Mouse (Mus musculus) neural tube, embryonic 13.5 days (tissue): Measurements from ENCODE around the gene Cwc25. TPM values are rescaled to one million over a fixed set of nuclear protein-coding genes. Genes with fewer than 3 reads are reported as not detected.
A peak's percentile ranks its signal among the peaks of the same experiment; 100 is the strongest.

Experiments
- ATAC-seq: fragments of 200-750 bp; cut with Nextera tagmentation; 2 replicates; pipeline ENCODE4 v1.8.0; 2017; ENCODE audit warnings: low read depth, mild to moderate bottlenecking, moderate TSS enrichment, moderate library complexity
- H3K27ac ChIP-seq: fragments of 300-500 bp; sonication (generic); replicated peaks from 2 replicates; pipeline ENCODE4 v1.5.1; 2015; ENCODE audit warnings: moderate library complexity, mild to moderate bottlenecking, inconsistent platforms
- H3K27me3 ChIP-seq: fragments of 300-500 bp; sonication (generic); 2 replicates; pipeline ENCODE4 v1.6.1; 2015; ENCODE audit warnings: mild to moderate bottlenecking, inconsistent platforms
- H3K36me3 ChIP-seq: fragments of 300-500 bp; sonication (generic); 2 replicates; pipeline ENCODE4 v1.6.1; 2015; ENCODE audit warnings: mild to moderate bottlenecking, inconsistent platforms
- H3K4me1 ChIP-seq: fragments of 300-500 bp; sonication (generic); replicated peaks from 2 replicates; pipeline ENCODE4 v1.6.1; 2015; ENCODE audit warnings: inconsistent platforms
- H3K4me2 ChIP-seq: fragments of 300-500 bp; sonication (generic); 2 replicates; pipeline ENCODE4 v1.6.1; 2015; ENCODE audit warnings: inconsistent platforms, mild to moderate bottlenecking, moderate library complexity
- H3K4me3 ChIP-seq: fragments of 300-500 bp; sonication (generic); 2 replicates; pipeline ENCODE4 v1.5.1; 2015; ENCODE audit warnings: mild to moderate bottlenecking, inconsistent platforms
- H3K9ac ChIP-seq: fragments of 300-500 bp; sonication (generic); 2 replicates; pipeline ENCODE4 v1.6.1; 2015; ENCODE audit warnings: moderate library complexity, mild to moderate bottlenecking, inconsistent platforms
- H3K9me3 ChIP-seq: fragments of 300-500 bp; sonication (generic); 2 replicates; pipeline ENCODE4 v1.6.1; 2016; ENCODE audit warnings: inconsistent platforms
- WGBS: fragments of 180-500 bp; shearing (Covaris S2); methylation state at CpG from one replicate; pipeline ENCODE4 v1.1.7; 2015; 5-methylcytosine and 5-hydroxymethylcytosine counted together
- polyA plus RNA-seq: library from polyadenylated mRNA; unstranded; fragments of >200 nt; fragmentation: Nextera tagmentation; extraction: Ambion mirVana; gene quantifications from 2 replicates; pipeline ENCODE4 v1.2.1, GENCODE M21; 2015

Gene Cwc25
- polyA plus RNA-seq, 1 experiment from 2014 or later = 18.8 TPM

DNA sequence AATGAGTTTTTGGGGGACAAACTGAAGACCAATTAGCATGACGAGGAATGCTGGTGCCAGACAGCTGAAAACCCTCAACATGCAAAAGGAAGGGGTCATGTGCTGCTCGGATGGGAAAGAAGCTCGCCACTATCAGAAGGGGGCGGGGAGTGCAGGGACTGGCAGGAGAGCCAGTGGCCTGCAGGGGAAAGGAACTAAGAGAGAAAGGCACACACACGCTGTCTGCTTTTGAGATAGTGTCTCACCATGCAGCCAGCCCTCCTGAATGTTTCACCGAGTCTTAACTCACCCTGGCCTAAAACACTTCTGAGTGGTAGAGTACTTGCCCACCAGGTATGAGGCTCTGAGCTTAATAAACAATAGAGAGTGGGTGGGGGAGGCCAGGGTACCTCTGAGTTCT is 7.4 kb downstream of the Cwc25 start:
- 85% methylated on average over 6 of the region's 6 CpGs for WGBS
- Histone ChIP-seq H3K4me1 (no peaks in the 10 kb centered on the region), H3K9me3 (no peaks in the 10 kb centered on the region), H3K4me3 (no peak overlapping the region), H3K27ac (no peak overlapping the region), H3K36me3 (peaks cover 90% of the 10 kb centered on the region), H3K4me2 (no peak overlapping the region), H3K9ac (no peak overlapping the region), H3K27me3 (no peaks in the 10 kb centered on the region)
- ATAC-seq = no peak

DNA sequence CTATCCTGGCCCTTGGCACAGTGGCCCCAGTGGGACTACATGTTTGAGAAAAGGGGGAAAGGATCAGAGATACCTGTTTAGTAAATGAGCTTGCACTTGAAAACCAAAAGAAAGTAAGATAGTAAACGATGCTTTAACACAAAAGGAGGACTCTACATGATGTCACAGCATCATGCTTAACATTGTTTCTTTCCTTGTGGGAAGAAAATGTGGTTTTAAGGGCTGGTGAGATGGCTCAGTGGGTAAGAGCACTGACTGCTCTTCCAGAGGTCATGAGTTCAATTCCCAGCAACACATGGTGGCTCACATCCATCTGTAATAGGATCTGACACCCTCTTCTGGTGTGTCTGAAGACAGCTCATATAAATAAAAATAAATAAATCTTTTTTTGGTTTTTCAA is 8.2 kb downstream of the Cwc25 start:
- Histone ChIP-seq H3K27ac (no peak overlapping the region), H3K4me1 (no peaks in the 10 kb centered on the region), H3K27me3 (no peaks in the 10 kb centered on the region), H3K9ac (no peak overlapping the region), H3K4me2 (no peak overlapping the region), H3K9me3 (no peaks in the 10 kb centered on the region), H3K4me3 (no peak overlapping the region), H3K36me3 (peaks cover 96% of the 10 kb centered on the region)
- no peak for ATAC-seq
- 94% methylated on average over 1 of the region's 1 CpGs for WGBS

DNA sequence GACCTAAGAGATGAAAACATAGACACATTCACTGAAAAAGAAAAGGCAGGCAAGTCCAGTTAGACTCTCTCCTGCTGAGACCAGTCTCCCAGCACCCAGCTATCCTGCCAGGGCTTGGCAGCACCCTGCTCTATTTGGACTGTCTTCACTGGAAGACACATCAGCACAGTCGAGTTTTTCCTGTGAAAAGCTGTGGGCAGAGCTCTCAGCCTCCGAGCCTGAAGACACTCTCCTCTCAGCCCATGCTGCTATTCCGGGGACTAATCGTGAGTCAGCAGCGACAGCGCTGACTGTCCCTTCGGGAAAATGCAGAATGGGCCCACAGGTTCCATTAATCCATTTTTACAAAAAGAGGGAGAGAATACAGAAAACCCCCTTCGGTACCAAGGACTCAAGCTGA is 13.1 kb downstream of the Cwc25 start:
- no peak overlapping the region for H3K4me2 ChIP-seq
- 95% methylated on average over 8 of the region's 8 CpGs for WGBS
- H3K36me3 ChIP-seq = peaks cover 93% of the 10 kb centered on the region

DNA sequence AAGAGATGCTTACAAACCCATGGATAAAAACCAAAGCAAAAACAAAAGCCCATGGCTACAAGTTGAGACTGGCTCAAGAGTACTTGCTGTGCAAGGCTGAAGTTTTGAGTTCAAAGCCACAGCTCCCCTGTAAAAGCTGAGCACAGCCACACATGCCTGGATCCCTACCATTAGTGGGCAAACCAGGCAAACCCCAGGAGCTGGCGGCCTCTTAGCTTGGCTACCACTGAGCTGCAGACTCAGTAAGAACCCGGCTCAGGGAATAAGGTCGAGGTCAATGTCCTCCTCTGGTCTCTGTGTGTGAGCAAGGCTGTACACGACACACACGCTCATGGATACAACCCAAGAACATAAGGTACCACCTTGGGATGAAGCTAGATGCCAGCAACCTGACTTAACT is 17.9 kb downstream of the Cwc25 start:
- H3K4me3 ChIP-seq = no peak overlapping the region

More for the DNA sequence above, 13.1 kb downstream of the Cwc25 start:
- no peak overlapping the region for H3K27ac ChIP-seq
- no peak overlapping the region for H3K4me3 ChIP-seq
- no peaks in the 10 kb centered on the region for H3K27me3 ChIP-seq
- H3K9me3 ChIP-seq = no peaks in the 10 kb centered on the region
- H3K4me1 ChIP-seq = no peaks in the 10 kb centered on the region
- ATAC-seq = no peak
- no peak overlapping the region for H3K9ac ChIP-seq

DNA sequence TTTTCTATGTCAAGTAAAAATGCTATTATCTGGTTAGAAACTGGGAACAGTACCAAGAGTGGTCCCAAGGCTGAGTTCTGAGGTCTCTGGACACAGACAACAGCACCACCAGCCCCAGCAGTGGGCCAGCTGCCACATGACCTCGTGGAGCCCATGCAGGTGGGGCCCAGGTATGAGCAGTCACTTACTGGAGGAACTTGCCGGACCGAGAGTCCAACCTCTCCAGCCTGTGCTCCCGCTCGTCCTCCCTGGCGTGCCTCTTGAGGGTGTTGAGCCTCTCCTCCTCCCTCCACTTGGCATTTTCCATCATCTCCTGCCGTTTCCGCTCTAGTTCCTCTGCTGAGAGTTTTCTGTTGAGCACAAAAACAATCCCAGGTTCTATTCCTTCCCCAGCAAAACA is 18.6 kb downstream of the Cwc25 start:
- no peaks in the 10 kb centered on the region for H3K27me3 ChIP-seq

More for the DNA sequence above, 17.9 kb downstream of the Cwc25 start:
- Histone ChIP-seq H3K27me3 (no peaks in the 10 kb centered on the region), H3K9me3 (no peaks in the 10 kb centered on the region), H3K27ac (no peak overlapping the region), H3K4me1 (peaks cover 5% of the 10 kb centered on the region), H3K36me3 (peaks cover 73% of the 10 kb centered on the region), H3K4me2 (no peak overlapping the region), H3K9ac (no peak overlapping the region)
- ATAC-seq = no peak
- WGBS = 90% methylated on average over 5 of the region's 5 CpGs

DNA sequence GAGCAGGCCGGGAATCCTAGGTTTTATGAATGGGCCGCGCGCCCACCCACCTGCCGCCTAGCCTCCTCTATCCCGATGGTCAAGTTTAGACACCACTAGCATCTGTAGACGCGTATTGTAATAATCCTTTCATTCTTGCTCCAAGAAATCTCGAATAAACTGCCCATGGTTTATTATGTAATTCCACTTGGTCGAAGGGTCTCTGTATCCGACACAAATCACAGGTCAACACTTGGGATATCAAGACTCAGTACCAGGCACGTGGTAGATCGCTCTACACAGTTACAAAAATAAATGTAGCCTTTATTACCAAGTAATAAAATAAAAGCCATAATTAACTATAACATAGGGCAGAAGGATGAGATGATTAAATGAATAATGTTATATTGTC is 21.0 kb downstream of the Cwc25 start:
- Histone ChIP-seq H3K27me3 (no peaks in the 10 kb centered on the region), H3K27ac (no peak overlapping the region), H3K4me2 (peak overlapping the region; percentile 53), H3K36me3 (peaks cover 43% of the 10 kb centered on the region), H3K9ac (no peak overlapping the region), H3K4me3 (peak overlapping the region; percentile 80), H3K9me3 (no peaks in the 10 kb centered on the region), H3K4me1 (peaks cover 28% of the 10 kb centered on the region)
- ATAC-seq = peak; percentile 13
- WGBS = 11% methylated on average over 13 of the region's 13 CpGs

More for the DNA sequence above, 18.6 kb downstream of the Cwc25 start:
- no peak overlapping the region for H3K27ac ChIP-seq
- H3K4me1 ChIP-seq = peaks cover 12% of the 10 kb centered on the region
- H3K9ac ChIP-seq = no peak overlapping the region
- WGBS = 89% methylated on average over 8 of the region's 8 CpGs
- no peaks in the 10 kb centered on the region for H3K9me3 ChIP-seq
- no peak for ATAC-seq
- no peak overlapping the region for H3K4me2 ChIP-seq
- H3K4me3 ChIP-seq = no peak overlapping the region
- peaks cover 65% of the 10 kb centered on the region for H3K36me3 ChIP-seq

DNA sequence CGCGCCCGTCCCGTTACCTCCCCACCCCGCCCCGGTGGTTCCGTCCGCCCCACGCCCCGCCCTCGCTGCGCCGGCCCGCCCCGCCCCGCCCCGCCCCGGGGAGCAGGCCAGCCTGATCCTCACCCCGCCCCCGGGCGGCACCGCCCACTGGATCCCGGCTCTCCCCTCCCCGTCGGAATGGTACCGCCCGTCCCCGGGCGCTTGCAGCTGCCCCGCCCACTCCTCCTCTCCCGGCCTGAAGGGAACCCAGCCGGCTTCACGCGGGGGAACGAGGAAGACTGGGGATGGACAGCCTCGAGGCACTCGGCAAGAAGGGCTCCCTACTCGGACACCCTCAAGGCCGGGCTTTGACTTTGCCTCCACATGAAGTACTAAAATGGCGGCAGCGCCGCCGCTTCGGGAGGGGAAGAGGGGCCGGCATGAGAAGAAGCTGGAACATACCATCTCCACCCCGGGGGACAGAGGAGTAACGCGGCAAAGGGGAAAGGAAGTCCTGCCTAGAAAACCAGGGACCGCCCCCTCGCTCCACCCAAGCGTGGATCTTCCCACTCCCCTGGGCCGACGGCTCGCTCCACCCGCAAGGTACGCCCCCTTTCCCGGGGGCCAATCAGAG is 21.5 kb downstream of the Cwc25 start:
- peaks cover 38% of the 10 kb centered on the region for H3K36me3 ChIP-seq
- peak overlapping the region; percentile 80 for H3K4me3 ChIP-seq
- 2% methylated on average over 34 of the region's 57 CpGs for WGBS

DNA sequence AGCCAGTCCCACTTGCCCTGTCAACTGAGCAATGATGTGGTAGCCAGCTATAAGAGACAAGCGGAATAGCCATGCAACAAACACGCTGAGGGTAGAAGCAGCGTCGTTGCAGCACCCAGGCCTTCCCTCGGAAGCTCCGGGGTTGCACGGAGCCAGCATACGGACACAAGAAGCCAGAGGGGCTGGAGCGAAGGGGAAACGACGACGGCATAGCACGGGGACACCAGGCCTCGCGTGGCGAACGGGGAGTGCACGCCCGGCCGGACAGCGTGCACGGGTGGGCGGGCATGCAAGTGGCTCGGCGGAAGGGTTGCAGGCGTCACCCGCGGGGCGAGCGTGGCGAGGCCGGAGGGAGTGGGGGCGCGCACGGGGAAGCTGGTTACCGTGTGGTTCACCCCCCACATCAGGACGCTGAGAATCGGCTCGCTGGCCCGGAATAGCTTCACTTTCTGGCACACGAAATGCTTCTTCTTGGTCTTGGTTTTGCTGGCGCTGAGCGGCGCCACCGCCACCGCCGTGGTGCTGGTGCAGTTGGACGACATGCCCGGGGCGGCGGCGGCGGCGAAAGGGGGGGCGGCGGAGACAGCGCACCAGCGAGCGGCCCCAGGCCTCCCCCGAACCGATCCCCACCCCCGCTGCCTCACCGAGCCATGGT is 22.2 kb downstream of the Cwc25 start, which contains the start of gene Pip4k2b:
Gene Pip4k2b (minus strand): TSS at position 642 of the 655 bp plus-strand sequence.
- peak within 1 kb of the TSS; percentile 89 for H3K4me2 ChIP-seq
- no peaks in the 10 kb centered on the region for H3K27me3 ChIP-seq
- WGBS = under 1% methylated on average over 63 of the region's 63 CpGs
- no peaks in the 10 kb centered on the region for H3K9me3 ChIP-seq
- peaks cover 34% of the 10 kb centered on the region for H3K4me1 ChIP-seq
- peaks cover 32% of the 10 kb centered on the region for H3K36me3 ChIP-seq
- peak within 1 kb of the TSS; percentile 83 for H3K9ac ChIP-seq
- peak within 1 kb of the TSS; percentile 80 for H3K4me3 ChIP-seq
- peak within 1 kb of the TSS; percentile 96 for H3K27ac ChIP-seq
- ATAC-seq = peak; percentile 55

More for the DNA sequence above, 21.5 kb downstream of the Cwc25 start:
- H3K27me3 ChIP-seq = no peaks in the 10 kb centered on the region
- H3K27ac ChIP-seq = peak overlapping the region; percentile 96
- H3K4me2 ChIP-seq = peak overlapping the region; percentile 53
- no peaks in the 10 kb centered on the region for H3K9me3 ChIP-seq
- H3K9ac ChIP-seq = peak overlapping the region; percentile 83
- peaks cover 33% of the 10 kb centered on the region for H3K4me1 ChIP-seq
- peak; percentile 97 for ATAC-seq

DNA sequence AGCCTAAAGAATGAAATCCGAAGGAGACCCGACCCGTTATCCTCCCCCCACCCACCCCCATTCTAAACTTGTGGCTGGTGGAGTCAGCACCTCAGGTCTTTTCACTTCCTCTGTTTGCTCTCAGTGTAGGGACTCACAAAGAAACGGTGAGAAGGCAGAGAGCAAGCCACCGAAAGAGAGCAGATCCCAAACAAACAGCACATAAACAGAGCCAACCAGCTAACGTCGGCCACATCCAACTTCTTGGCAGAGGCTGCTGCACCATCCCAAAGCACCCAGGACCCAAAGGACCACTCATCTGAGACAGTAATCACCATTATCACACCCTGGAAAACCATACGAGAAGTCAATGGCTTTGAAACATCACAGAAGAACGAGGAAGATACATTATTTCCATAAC is 22.9 kb downstream of the Cwc25 start:
- H3K9me3 ChIP-seq = no peaks in the 10 kb centered on the region
- peak overlapping the region; percentile 96; the same call in 1 of the 2 replicates for H3K27ac ChIP-seq
- ATAC-seq = no peak

DNA sequence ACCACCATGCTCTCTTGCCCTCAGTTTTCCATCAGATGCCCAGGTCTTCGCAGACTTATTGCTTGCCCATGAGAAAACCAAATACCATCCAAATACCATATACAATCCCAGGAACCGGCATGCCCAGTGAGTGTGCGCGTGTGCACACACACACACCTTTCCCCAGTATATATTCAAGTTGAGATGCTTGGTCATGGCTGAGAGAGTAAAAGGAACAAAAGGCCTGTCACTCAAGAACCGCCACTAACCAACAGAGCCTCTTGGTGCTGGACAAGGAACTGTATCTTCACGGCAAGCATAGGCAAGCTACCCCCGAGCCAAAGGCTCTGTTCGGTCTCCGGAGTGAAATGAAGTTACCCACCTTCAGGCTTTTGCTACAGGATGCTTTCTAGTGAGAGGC is 23.8 kb downstream of the Cwc25 start:
- Histone ChIP-seq H3K9me3 (no peaks in the 10 kb centered on the region), H3K4me3 (peak overlapping the region; percentile 80), H3K4me2 (peak overlapping the region; percentile 89), H3K4me1 (peaks cover 34% of the 10 kb centered on the region), H3K27me3 (no peaks in the 10 kb centered on the region), H3K27ac (no peak overlapping the region), H3K9ac (peak overlapping the region; percentile 83), H3K36me3 (peaks cover 17% of the 10 kb centered on the region)
- ATAC-seq = no peak
- WGBS = 86% methylated on average over 9 of the region's 9 CpGs

More for the DNA sequence above, 22.9 kb downstream of the Cwc25 start:
- Histone ChIP-seq H3K9ac (peak overlapping the region; percentile 83), H3K27me3 (no peaks in the 10 kb centered on the region), H3K4me1 (peaks cover 34% of the 10 kb centered on the region), H3K4me3 (peak overlapping the region; percentile 80), H3K36me3 (peaks cover 25% of the 10 kb centered on the region), H3K4me2 (peak overlapping the region; percentile 89)
- WGBS = 45% methylated on average over 9 of the region's 9 CpGs

DNA sequence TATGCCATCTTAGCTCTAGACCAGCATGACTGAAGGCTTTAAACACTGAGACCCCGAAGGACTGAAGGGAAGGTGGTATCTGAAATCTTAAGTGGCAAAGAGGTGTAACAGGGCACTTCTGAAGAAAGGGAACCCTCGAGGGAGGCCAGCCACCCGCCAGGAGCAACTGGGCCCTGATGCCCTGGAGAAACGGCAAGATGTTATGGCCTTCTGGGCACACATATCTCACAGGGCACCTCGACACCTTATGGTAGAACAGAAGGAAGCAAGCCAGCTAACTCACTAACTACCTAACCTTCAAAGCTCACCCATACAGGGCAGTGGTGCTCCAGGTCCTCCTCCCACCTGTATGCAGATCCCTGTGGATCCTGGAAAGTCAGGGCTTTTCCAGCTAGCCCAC is 24.2 kb downstream of the Cwc25 start:
- Histone ChIP-seq H3K27ac (no peak overlapping the region), H3K27me3 (no peaks in the 10 kb centered on the region), H3K4me2 (peak overlapping the region; percentile 89), H3K4me3 (no peak overlapping the region), H3K4me1 (peaks cover 34% of the 10 kb centered on the region), H3K36me3 (peaks cover 12% of the 10 kb centered on the region), H3K9me3 (no peaks in the 10 kb centered on the region), H3K9ac (peak overlapping the region; percentile 83; the same call in 1 of the 2 replicates)
- whole genome bisulfite sequencing = 92% methylated on average over 5 of the region's 5 CpGs
- ATAC-seq = no peak

DNA sequence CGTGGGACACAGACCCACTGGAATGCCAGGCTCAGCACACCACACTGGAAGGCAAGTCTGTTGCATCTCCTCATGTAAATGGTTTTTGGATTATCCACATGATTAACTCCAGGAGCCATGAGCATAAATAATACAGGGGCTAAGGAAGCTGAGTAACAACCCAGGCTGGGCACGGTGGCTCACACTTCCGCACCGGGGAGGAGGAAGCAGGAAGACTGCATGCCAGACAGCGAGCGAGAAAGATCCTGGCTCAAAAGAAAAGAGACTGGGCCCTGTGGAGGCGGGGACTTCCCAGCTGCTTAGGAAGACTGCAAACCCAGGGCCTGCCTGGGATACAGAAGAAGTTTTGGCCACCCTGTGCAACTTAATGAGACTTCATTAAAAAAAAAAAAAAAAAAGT is 26.2 kb downstream of the Cwc25 start:
- no peaks in the 10 kb centered on the region for H3K36me3 ChIP-seq
- H3K27ac ChIP-seq = no peak overlapping the region
- H3K27me3 ChIP-seq = no peaks in the 10 kb centered on the region
- H3K4me1 ChIP-seq = peaks cover 34% of the 10 kb centered on the region
- ATAC-seq = no peak
- H3K9ac ChIP-seq = peak overlapping the region; percentile 19; the same call in 1 of the 2 replicates
- no peaks in the 10 kb centered on the region for H3K9me3 ChIP-seq
- peak overlapping the region; percentile 20; the same call in 1 of the 2 replicates for H3K4me2 ChIP-seq
- 57% methylated on average over 7 of the region's 7 CpGs for WGBS
- H3K4me3 ChIP-seq = no peak overlapping the region
